Mouse (Mus musculus): ENCODE results near the gene Mtus2. TPM values are rescaled to one million over a fixed set of nuclear protein-coding genes. Genes with fewer than 3 reads are reported as not detected.

The Mtus2 gene
- total and polyA plus RNA-seq, 2 experiments from 2014 or later: 38.0 to 41.6 TPM

GRCm38 (mm10) chr5:148239757-148240156 lies 282.6 kb downstream of the Mtus2 start:
- 7% methylated on average over 2 of the region's 2 CpGs for whole genome bisulfite sequencing
- no peaks in the 10 kb centered on the region for H3K36me3 ChIP-seq (ENCODE audit: insufficient read depth, low read length)
- no peaks in the 10 kb centered on the region for H3K27me3 ChIP-seq (ENCODE audit: insufficient read depth, low read length)
- H3K27ac ChIP-seq (ENCODE audit: low read depth, low read length): no peak overlapping the region
- DNase-seq (ENCODE audit: low spot score) (no peak), ATAC-seq (ENCODE audit: low FRiP score) (no peak)
- no peaks in the 10 kb centered on the region for H3K9me3 ChIP-seq (ENCODE audit: low read length)
- H3K4me1 ChIP-seq (ENCODE audit: insufficient read depth, low read length): no peaks in the 10 kb centered on the region
- H3K4me2 ChIP-seq (ENCODE audit: low read depth, low read length, poor library complexity, severe bottlenecking): no peak overlapping the region
- H3K9ac ChIP-seq (replicated peaks; ENCODE audit: low read length, poor library complexity, severe bottlenecking): no peak overlapping the region
- no peak overlapping the region for H3K4me3 ChIP-seq (ENCODE audit: low read depth, low read length)
- no peak for TF ChIP-seq CTCF (IDR thresholded peaks at IDR 0.05)

- TF ChIP-seq CTCF (IDR thresholded peaks at IDR 0.05): peak; percentile 98
- 7% methylated on average over 7 of the region's 7 CpGs for WGBS
- peak; percentile 89 for DNase-seq (ENCODE audit: low spot score)
- peak; percentile 31; the same call in 1 of the 2 replicates for ATAC-seq (ENCODE audit: low FRiP score)
- H3K4me3 ChIP-seq (ENCODE audit: low read depth, low read length): no peak overlapping the region
- H3K9me3 ChIP-seq (ENCODE audit: low read length): no peaks in the 10 kb centered on the region
- H3K27ac ChIP-seq (ENCODE audit: low read depth, low read length): no peak overlapping the region
- no peaks in the 10 kb centered on the region for H3K4me1 ChIP-seq (ENCODE audit: insufficient read depth, low read length)
- no peak overlapping the region for H3K9ac ChIP-seq (replicated peaks; ENCODE audit: low read length, poor library complexity, severe bottlenecking)
- no peak overlapping the region for H3K4me2 ChIP-seq (ENCODE audit: low read depth, low read length, poor library complexity, severe bottlenecking)
- no peaks in the 10 kb centered on the region for H3K36me3 ChIP-seq (ENCODE audit: insufficient read depth, low read length)
- no peaks in the 10 kb centered on the region for H3K27me3 ChIP-seq (ENCODE audit: insufficient read depth, low read length)
Observed at GRCm38 (mm10) chr5:148241932-148242331, 284.8 kb downstream of the Mtus2 start.

DNA sequence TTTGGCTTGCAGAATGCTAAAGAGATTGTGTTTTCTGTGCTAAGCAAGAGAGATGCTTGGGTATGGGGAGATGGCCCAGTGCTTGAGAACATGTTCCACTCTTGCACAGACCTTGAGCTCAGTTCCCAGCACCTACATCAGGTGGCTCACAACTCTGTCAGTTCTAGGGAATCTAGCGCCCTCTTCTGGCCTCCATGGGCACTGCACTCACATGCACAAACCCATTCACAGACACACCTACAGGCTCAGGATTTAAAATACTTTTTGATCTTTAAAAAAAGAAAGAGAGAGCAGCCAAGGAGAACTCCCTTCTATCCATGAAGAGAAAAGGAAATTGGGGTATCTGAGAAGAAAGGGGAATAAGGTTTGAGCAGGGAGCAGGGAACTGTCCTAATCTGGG lies 287.4 kb downstream of the Mtus2 start:
- no peak overlapping the region for H3K27ac ChIP-seq (ENCODE audit: low read depth, low read length)
- no peak overlapping the region for H3K4me3 ChIP-seq (ENCODE audit: low read depth, low read length)
- 52% methylated on average over 1 of the region's 1 CpGs for WGBS
- no peaks in the 10 kb centered on the region for H3K9me3 ChIP-seq (ENCODE audit: low read length)
- H3K27me3 ChIP-seq (ENCODE audit: insufficient read depth, low read length): no peaks in the 10 kb centered on the region
- no peak for DNase-seq (ENCODE audit: low spot score)
- no peak overlapping the region for H3K4me2 ChIP-seq (ENCODE audit: low read depth, low read length, poor library complexity, severe bottlenecking)
- H3K9ac ChIP-seq (replicated peaks; ENCODE audit: low read length, poor library complexity, severe bottlenecking): no peak overlapping the region
- no peaks in the 10 kb centered on the region for H3K4me1 ChIP-seq (ENCODE audit: insufficient read depth, low read length)
- peak; percentile 44 for TF ChIP-seq CTCF (IDR thresholded peaks at IDR 0.05)
- ATAC-seq (ENCODE audit: low FRiP score): no peak
- H3K36me3 ChIP-seq (ENCODE audit: insufficient read depth, low read length): no peaks in the 10 kb centered on the region

GRCm38 (mm10) chr5:148245386-148245785 lies 288.3 kb downstream of the Mtus2 start:
- H3K9me3 ChIP-seq (ENCODE audit: low read length): no peaks in the 10 kb centered on the region
- H3K36me3 ChIP-seq (ENCODE audit: insufficient read depth, low read length): no peaks in the 10 kb centered on the region
- DNase-seq (ENCODE audit: low spot score) (no peak), ATAC-seq (ENCODE audit: low FRiP score) (no peak)
- no peak overlapping the region for H3K4me3 ChIP-seq (ENCODE audit: low read depth, low read length)
- H3K27me3 ChIP-seq (ENCODE audit: insufficient read depth, low read length): no peaks in the 10 kb centered on the region
- no peak overlapping the region for H3K4me2 ChIP-seq (ENCODE audit: low read depth, low read length, poor library complexity, severe bottlenecking)
- no peaks in the 10 kb centered on the region for H3K4me1 ChIP-seq (ENCODE audit: insufficient read depth, low read length)
- H3K9ac ChIP-seq (replicated peaks; ENCODE audit: low read length, poor library complexity, severe bottlenecking): no peak overlapping the region
- TF ChIP-seq CTCF (IDR thresholded peaks at IDR 0.05): no peak
- WGBS: 79% methylated on average over 2 of the region's 2 CpGs
- no peak overlapping the region for H3K27ac ChIP-seq (ENCODE audit: low read depth, low read length)

DNA sequence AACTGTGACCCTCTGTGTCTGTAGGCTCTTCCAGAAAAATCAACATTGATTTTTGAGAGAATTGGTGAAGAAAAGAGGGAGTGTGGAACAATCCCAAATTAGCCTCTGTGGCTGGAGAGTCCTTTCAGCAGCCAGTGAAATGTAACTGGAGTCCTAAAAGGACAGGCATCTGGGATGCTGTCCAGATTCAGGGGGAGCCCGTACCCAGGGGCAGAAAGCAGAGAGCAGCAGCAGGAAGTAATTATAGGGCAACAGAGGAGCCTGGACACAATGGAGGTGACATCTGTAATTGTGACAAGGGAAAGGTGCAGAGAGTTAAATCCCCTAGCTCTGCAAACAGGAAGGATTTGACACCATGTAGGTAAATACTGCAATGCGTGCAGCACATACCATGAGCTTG lies 291.1 kb downstream of the Mtus2 start:
- Histone ChIP-seq H3K4me1 (ENCODE audit: insufficient read depth, low read length) (no peaks in the 10 kb centered on the region), H3K4me2 (ENCODE audit: low read depth, low read length, poor library complexity, severe bottlenecking) (no peak overlapping the region), H3K9me3 (ENCODE audit: low read length) (no peaks in the 10 kb centered on the region), H3K4me3 (ENCODE audit: low read depth, low read length) (no peak overlapping the region), H3K36me3 (ENCODE audit: insufficient read depth, low read length) (no peaks in the 10 kb centered on the region), H3K27me3 (ENCODE audit: insufficient read depth, low read length) (no peaks in the 10 kb centered on the region), H3K9ac (replicated peaks; ENCODE audit: low read length, poor library complexity, severe bottlenecking) (no peak overlapping the region), H3K27ac (ENCODE audit: low read depth, low read length) (no peak overlapping the region)
- ATAC-seq (ENCODE audit: low FRiP score): no peak
- no peak for DNase-seq (ENCODE audit: low spot score)
- 51% methylated on average over 2 of the region's 2 CpGs for WGBS
- no peak for TF ChIP-seq CTCF (IDR thresholded peaks at IDR 0.05)

GRCm38 (mm10) chr5:148251847-148252246 lies 294.7 kb downstream of the Mtus2 start:
- Histone ChIP-seq H3K4me3 (ENCODE audit: low read depth, low read length) (no peak overlapping the region), H3K9ac (replicated peaks; ENCODE audit: low read length, poor library complexity, severe bottlenecking) (no peak overlapping the region), H3K9me3 (ENCODE audit: low read length) (no peaks in the 10 kb centered on the region), H3K4me2 (ENCODE audit: low read depth, low read length, poor library complexity, severe bottlenecking) (no peak overlapping the region), H3K27me3 (ENCODE audit: insufficient read depth, low read length) (no peaks in the 10 kb centered on the region), H3K27ac (ENCODE audit: low read depth, low read length) (no peak overlapping the region), H3K4me1 (ENCODE audit: insufficient read depth, low read length) (no peaks in the 10 kb centered on the region), H3K36me3 (ENCODE audit: insufficient read depth, low read length) (no peaks in the 10 kb centered on the region)
- ATAC-seq (ENCODE audit: low FRiP score) (no peak), DNase-seq (ENCODE audit: low spot score) (no peak)
- TF ChIP-seq CTCF (IDR thresholded peaks at IDR 0.05): no peak
